Mouse (Mus musculus): ENCODE data around the gene Stat3. TPM values are rescaled to one million over a fixed set of nuclear protein-coding genes. Genes with fewer than 3 reads are reported as not detected.

The Stat3 gene
- polyA plus RNA-seq, 1 experiment from 2014 or later, result 50.6 TPM

DNA sequence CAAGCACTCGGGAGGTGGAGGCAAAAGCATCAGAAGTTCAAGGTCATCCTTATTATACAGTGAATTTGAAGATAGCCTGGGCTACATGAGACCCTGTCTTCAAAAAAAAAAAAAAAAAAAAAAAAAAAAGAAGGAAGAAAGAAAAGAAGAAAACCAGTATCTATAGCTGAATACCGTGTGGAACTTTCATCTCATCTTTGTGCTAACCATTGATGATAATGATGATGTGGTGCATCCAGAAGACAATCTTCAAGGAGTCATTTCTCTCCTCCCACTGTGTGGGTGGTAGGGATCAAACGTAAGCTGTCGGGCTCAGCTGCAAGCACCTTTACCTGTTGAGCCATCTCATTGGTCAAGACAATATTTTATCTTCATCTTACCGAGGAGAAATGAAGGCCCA, 21.3 kb downstream of the Stat3 start:
- Histone ChIP-seq H3K36me3 (replicated peaks; ENCODE audit: control insufficient read depth, insufficient read depth) (no peaks in the 10 kb centered on the region), H3K9me3 (ENCODE audit: control insufficient read depth, low read length) (no peaks in the 10 kb centered on the region), H3K27me3 (ENCODE audit: control insufficient read depth, insufficient read depth, low read length) (no peaks in the 10 kb centered on the region), H3K4me3 (replicated peaks; ENCODE audit: low read length) (no peak overlapping the region), H3K4me1 (replicated peaks; ENCODE audit: control insufficient read depth, insufficient read depth, low read length) (no peaks in the 10 kb centered on the region), H3K9ac (no peak overlapping the region), H3K4me2 (replicated peaks) (no peak overlapping the region), H3K27ac (no peak overlapping the region)
- DNase-seq (ENCODE audit: low spot score), result no peak
- 87% methylated on average over 5 of the region's 5 CpGs for WGBS
- ATAC-seq (ENCODE audit: low FRiP score), result no peak

DNA sequence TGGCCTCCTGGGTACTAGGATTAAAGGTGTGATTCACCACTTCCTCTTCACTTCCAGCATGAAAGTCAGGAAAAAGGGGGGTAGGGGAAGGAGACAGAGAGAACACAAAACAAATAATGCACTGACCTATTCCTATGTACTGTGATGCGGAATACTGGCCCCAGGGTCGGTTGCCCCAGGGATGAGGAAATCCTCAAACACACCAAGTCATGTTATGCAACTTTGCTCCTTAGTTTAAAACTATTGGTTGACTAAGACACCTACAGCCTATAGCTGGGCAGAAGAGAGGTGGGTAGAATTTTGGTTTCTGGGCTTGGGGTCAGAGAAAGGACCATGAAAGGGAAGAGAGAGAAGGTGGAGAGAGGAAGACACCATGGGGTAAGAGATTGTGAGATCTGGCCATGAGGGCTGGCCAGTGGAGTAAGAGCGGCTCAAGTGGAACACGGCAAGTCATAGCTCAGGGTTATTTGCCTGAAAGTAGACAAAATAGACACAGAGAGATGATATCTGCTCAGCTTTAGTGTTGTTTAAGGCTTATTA, 22.8 kb downstream of the Stat3 start:
- Histone ChIP-seq H3K27me3 (ENCODE audit: control insufficient read depth, insufficient read depth, low read length) (no peaks in the 10 kb centered on the region), H3K27ac (no peak overlapping the region), H3K4me3 (replicated peaks; ENCODE audit: low read length) (no peak overlapping the region), H3K4me1 (replicated peaks; ENCODE audit: control insufficient read depth, insufficient read depth, low read length) (no peaks in the 10 kb centered on the region), H3K9ac (no peak overlapping the region), H3K36me3 (replicated peaks; ENCODE audit: control insufficient read depth, insufficient read depth) (no peaks in the 10 kb centered on the region), H3K4me2 (replicated peaks) (no peak overlapping the region), H3K9me3 (ENCODE audit: control insufficient read depth, low read length) (no peaks in the 10 kb centered on the region)
- ATAC-seq (ENCODE audit: low FRiP score) (no peak), DNase-seq (ENCODE audit: low spot score) (no peak)
- WGBS, result 93% methylated on average over 4 of the region's 4 CpGs

DNA sequence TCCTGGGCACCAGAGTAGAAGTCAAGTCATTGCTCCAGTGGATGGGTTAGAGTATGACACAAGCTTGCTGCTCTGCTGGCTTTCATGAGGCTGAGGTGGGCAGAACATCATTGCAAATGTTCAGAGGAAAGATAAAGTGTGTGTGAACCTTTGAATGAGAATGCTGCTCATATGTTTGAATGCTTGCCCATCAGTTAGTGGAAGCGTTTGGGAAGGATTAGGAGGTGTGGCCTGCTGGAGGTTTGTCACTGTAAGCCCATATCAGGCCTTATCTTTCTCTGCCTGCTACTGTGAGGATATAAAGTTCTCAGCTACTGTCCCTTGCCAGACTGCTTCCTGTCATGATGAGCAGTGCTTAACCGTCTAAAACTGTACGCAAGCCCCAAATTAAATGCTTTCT, 24.3 kb downstream of the Stat3 start:
- Histone ChIP-seq H3K9me3 (ENCODE audit: control insufficient read depth, low read length) (no peaks in the 10 kb centered on the region), H3K27ac (no peak overlapping the region), H3K4me2 (replicated peaks) (no peak overlapping the region), H3K27me3 (ENCODE audit: control insufficient read depth, insufficient read depth, low read length) (no peaks in the 10 kb centered on the region), H3K9ac (no peak overlapping the region), H3K36me3 (replicated peaks; ENCODE audit: control insufficient read depth, insufficient read depth) (no peaks in the 10 kb centered on the region), H3K4me3 (replicated peaks; ENCODE audit: low read length) (no peak overlapping the region), H3K4me1 (replicated peaks; ENCODE audit: control insufficient read depth, insufficient read depth, low read length) (no peaks in the 10 kb centered on the region)
- DNase-seq (ENCODE audit: low spot score), result no peak
- no peak for ATAC-seq (ENCODE audit: low FRiP score)
- WGBS, result 96% methylated on average over 3 of the region's 3 CpGs

DNA sequence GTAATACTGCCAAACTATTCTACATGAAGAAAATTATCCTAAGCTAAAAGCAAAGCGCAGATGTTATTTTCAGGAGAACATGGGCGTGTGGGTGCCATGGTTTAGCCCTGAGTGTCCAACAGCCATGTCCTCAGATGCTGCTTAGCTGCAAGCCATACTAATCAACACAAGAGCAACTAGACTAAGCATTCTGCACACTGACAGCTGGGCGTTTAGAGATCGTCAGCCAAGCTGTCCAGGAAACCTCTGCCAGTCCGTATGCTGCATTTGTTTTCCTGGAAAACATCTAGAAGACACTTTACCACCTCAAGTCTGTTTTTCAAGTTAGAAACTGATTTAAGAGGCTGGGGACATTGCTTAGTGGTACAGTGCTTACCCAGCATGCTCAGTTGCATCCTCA, 24.9 kb downstream of the Stat3 start:
- Histone ChIP-seq H3K27ac (no peak overlapping the region), H3K27me3 (ENCODE audit: control insufficient read depth, insufficient read depth, low read length) (no peaks in the 10 kb centered on the region), H3K4me1 (replicated peaks; ENCODE audit: control insufficient read depth, insufficient read depth, low read length) (no peaks in the 10 kb centered on the region), H3K4me3 (replicated peaks; ENCODE audit: low read length) (no peak overlapping the region), H3K36me3 (replicated peaks; ENCODE audit: control insufficient read depth, insufficient read depth) (0 out of 2 replicates have a peak, but pooled peaks cover 5% of the 10 kb centered on the region), H3K9me3 (ENCODE audit: control insufficient read depth, low read length) (no peaks in the 10 kb centered on the region), H3K9ac (no peak overlapping the region), H3K4me2 (replicated peaks) (no peak overlapping the region)
- ATAC-seq (ENCODE audit: low FRiP score) (no peak), DNase-seq (ENCODE audit: low spot score) (no peak)
- WGBS, result 90% methylated on average over 5 of the region's 5 CpGs

DNA sequence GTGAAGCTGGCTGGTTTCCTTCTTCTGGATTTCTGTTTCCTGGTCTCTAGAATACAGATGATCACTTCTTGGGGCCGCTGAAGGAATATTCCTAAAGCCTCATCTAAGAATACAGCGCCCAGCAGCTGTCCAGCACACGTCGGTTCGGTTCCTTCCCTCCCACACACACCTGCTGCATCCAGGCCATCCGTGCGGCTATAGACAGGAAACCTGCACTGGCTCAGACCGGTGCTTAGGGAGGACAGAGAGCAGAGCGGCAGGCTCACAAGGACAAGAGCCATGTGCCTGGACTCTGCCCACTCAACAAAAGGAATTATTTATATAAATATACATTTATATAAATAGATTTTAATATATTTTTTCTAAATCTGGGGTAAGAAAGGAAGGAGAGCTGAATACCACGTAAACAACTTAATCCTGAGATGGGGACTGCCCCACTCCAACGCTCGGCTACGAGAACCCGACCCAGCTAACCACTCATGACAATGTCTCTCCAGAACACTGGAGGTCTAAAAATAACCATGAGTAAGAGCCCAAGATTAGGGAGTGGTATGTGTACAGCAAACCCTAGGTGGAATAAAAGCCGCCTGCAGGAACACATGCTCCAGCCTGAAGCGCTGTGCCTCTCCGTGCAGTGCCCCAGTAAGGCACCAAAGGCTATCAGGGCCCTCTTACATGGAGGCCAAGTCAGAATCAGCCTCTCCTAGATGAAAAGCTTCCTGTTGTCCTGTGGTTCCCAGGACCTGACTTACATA, 26.8 kb downstream of the Stat3 start:
- H3K4me1 ChIP-seq (replicated peaks; ENCODE audit: control insufficient read depth, insufficient read depth, low read length), result no peaks in the 10 kb centered on the region
- peaks cover 20% of the 10 kb centered on the region for H3K36me3 ChIP-seq (replicated peaks; ENCODE audit: control insufficient read depth, insufficient read depth)
- DNase-seq (ENCODE audit: low spot score), result no peak
- no peak overlapping the region for H3K27ac ChIP-seq
- no peak overlapping the region for H3K4me3 ChIP-seq (replicated peaks; ENCODE audit: low read length)
- H3K4me2 ChIP-seq (replicated peaks), result no peak overlapping the region
- H3K9me3 ChIP-seq (ENCODE audit: control insufficient read depth, low read length), result no peaks in the 10 kb centered on the region
- H3K9ac ChIP-seq, result no peak overlapping the region
- 92% methylated on average over 17 of the region's 17 CpGs for WGBS
- no peaks in the 10 kb centered on the region for H3K27me3 ChIP-seq (ENCODE audit: control insufficient read depth, insufficient read depth, low read length)
- no peak for ATAC-seq (ENCODE audit: low FRiP score)

DNA sequence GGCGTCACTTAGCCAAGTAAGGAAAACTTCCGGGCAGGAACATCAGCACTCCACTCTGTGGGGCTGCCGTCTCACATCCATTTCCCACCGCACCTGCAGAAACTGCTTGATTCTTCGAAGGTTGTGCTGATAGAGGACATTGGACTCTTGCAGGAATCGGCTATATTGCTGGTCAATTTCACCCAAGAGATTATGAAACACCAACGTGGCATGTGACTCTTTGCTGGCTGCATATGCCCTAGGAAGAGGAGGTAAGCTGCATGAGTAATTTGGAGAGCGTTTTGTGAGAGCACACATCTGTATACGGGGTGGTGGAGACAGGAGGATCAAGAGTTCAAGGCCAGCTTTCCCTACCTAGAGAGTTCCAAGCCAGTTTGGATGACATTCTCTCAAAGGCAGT, 30.8 kb downstream of the Stat3 start:
- Histone ChIP-seq H3K9me3 (ENCODE audit: control insufficient read depth, low read length) (no peaks in the 10 kb centered on the region), H3K36me3 (replicated peaks; ENCODE audit: control insufficient read depth, insufficient read depth) (peaks cover 44% of the 10 kb centered on the region), H3K4me3 (replicated peaks; ENCODE audit: low read length) (no peak overlapping the region), H3K27me3 (ENCODE audit: control insufficient read depth, insufficient read depth, low read length) (no peaks in the 10 kb centered on the region), H3K4me2 (replicated peaks) (no peak overlapping the region), H3K4me1 (replicated peaks; ENCODE audit: control insufficient read depth, insufficient read depth, low read length) (no peaks in the 10 kb centered on the region), H3K27ac (no peak overlapping the region), H3K9ac (no peak overlapping the region)
- 88% methylated on average over 9 of the region's 9 CpGs for WGBS
- no peak for DNase-seq (ENCODE audit: low spot score)
- no peak for ATAC-seq (ENCODE audit: low FRiP score)

DNA sequence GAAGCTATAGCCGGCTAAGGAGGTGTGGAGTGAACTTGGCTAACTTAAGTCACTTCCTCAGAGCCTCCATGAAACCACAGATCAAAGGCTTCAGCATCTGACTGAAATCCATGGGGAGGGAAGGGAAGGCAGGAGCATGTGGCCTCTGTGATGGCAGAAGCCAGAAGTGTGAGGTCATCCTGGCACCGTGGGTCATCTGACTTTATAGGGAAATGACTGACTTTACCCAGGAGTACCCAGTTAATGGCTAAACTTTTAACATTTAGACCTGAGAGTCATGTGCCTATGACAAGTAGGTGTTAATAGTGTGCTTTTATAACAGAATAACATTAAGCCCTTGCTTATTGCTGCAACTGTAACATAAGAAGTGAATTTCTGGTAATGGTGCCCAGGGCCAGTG, 31.2 kb downstream of the Stat3 start:
- Histone ChIP-seq H3K9ac (no peak overlapping the region), H3K4me1 (replicated peaks; ENCODE audit: control insufficient read depth, insufficient read depth, low read length) (no peaks in the 10 kb centered on the region), H3K27me3 (ENCODE audit: control insufficient read depth, insufficient read depth, low read length) (no peaks in the 10 kb centered on the region), H3K36me3 (replicated peaks; ENCODE audit: control insufficient read depth, insufficient read depth) (peaks cover 49% of the 10 kb centered on the region), H3K4me2 (replicated peaks) (no peak overlapping the region), H3K9me3 (ENCODE audit: control insufficient read depth, low read length) (no peaks in the 10 kb centered on the region), H3K4me3 (replicated peaks; ENCODE audit: low read length) (no peak overlapping the region), H3K27ac (no peak overlapping the region)
- WGBS, result 96% methylated on average over 2 of the region's 2 CpGs
- DNase-seq (ENCODE audit: low spot score) (no peak), ATAC-seq (ENCODE audit: low FRiP score) (no peak)

DNA sequence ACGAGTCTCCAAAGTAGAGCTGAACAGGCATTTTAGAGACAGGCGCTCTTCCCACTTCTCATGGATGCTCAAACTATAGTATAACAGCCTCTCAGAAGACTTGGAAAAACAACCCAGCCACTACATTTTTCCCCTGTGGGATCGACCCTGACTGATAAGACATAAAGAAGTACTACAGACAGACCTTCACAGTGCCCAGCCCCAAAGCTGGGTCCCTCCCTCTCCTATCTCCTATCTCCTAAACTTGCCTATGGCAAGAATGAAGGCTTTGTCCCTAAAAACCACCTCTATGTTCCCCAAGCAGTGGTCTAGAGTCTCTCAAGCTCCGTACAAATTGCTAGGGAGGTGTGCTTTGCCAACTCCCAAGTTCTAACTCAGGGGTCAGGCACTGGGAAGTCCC, 32.5 kb downstream of the Stat3 start:
- Histone ChIP-seq H3K9ac (no peak overlapping the region), H3K4me3 (replicated peaks; ENCODE audit: low read length) (no peak overlapping the region), H3K36me3 (replicated peaks; ENCODE audit: control insufficient read depth, insufficient read depth) (peaks cover 61% of the 10 kb centered on the region), H3K27me3 (ENCODE audit: control insufficient read depth, insufficient read depth, low read length) (no peaks in the 10 kb centered on the region), H3K4me1 (replicated peaks; ENCODE audit: control insufficient read depth, insufficient read depth, low read length) (no peaks in the 10 kb centered on the region), H3K9me3 (ENCODE audit: control insufficient read depth, low read length) (peaks cover 2% of the 10 kb centered on the region; the same call in 1 of the 2 replicates), H3K4me2 (replicated peaks) (no peak overlapping the region), H3K27ac (no peak overlapping the region)
- 91% methylated on average over 4 of the region's 4 CpGs for WGBS
- no peak for ATAC-seq (ENCODE audit: low FRiP score)
- DNase-seq (ENCODE audit: low spot score), result no peak

DNA sequence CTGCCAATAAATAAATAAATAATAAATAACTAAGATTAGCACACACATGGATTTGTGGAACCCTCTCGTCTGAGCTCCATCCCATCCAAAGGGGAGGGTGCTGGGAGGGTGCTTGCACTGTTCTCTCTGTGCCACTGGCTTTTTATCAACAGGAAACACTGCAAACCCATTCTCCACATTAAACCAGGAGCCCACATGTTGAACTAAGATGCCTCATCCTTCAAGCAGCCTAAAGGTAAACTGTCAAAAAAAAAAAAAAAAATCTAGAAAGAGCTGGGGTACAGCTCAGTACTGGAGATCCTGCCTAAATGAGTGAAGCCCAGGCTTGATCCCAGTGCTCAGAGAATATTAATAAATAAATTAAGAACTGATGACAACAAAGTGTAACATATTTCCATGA, 33.4 kb downstream of the Stat3 start:
- Histone ChIP-seq H3K4me3 (replicated peaks; ENCODE audit: low read length) (no peak overlapping the region), H3K9me3 (ENCODE audit: control insufficient read depth, low read length) (peaks cover 11% of the 10 kb centered on the region; the same call in 1 of the 2 replicates), H3K4me1 (replicated peaks; ENCODE audit: control insufficient read depth, insufficient read depth, low read length) (no peaks in the 10 kb centered on the region), H3K36me3 (replicated peaks; ENCODE audit: control insufficient read depth, insufficient read depth) (peaks cover 71% of the 10 kb centered on the region), H3K9ac (no peak overlapping the region), H3K27me3 (ENCODE audit: control insufficient read depth, insufficient read depth, low read length) (no peaks in the 10 kb centered on the region), H3K27ac (no peak overlapping the region), H3K4me2 (replicated peaks) (no peak overlapping the region)
- WGBS, result 74% methylated on average over 1 of the region's 1 CpGs
- DNase-seq (ENCODE audit: low spot score) (no peak), ATAC-seq (ENCODE audit: low FRiP score) (no peak)

Data from hindbrain, embryonic 14.5 days (tissue).